Mouse (Mus musculus) liver, embryonic 12.5 days (tissue): ENCODE measurements at regions not wholly inside any gene's neighbourhood (a gene's known extent, or its start where the extent isn't known, plus 50 kb on each side); places are given as distances from the start of the nearest gene placed in this dataset.

Source experiments
- ATAC-seq: fragments of 200-750 bp; cut with Nextera tagmentation; 2 replicates; pipeline ENCODE4 v1.8.0; 2017; ENCODE audit warnings: moderate number of reproducible peaks, mild to moderate bottlenecking, moderate library complexity
- H3K27ac ChIP-seq: fragments of 300-500 bp; sonication (generic); 2 replicates; pipeline ENCODE4 v1.5.1; 2016; ENCODE audit warnings: mild to moderate bottlenecking
- H3K27me3 ChIP-seq: fragments of 300-500 bp; sonication (generic); replicated peaks from 2 replicates; pipeline ENCODE4 v1.6.1; 2016; ENCODE audit warnings: mild to moderate bottlenecking, moderate library complexity
- H3K36me3 ChIP-seq: fragments of 300-500 bp; sonication (generic); 2 replicates; pipeline ENCODE4 v1.6.1; 2016; ENCODE audit warnings: mild to moderate bottlenecking, moderate library complexity
- H3K4me1 ChIP-seq: fragments of 300-500 bp; sonication (generic); 2 replicates; pipeline ENCODE4 v1.6.1; 2016
- H3K4me2 ChIP-seq: fragments of 300-500 bp; sonication (generic); 2 replicates; pipeline ENCODE4 v1.6.1; 2016; ENCODE audit warnings: mild to moderate bottlenecking, moderate library complexity
- H3K4me3 ChIP-seq: fragments of 300-500 bp; sonication (generic); 2 replicates; pipeline ENCODE4 v1.5.1; 2016; ENCODE audit warnings: mild to moderate bottlenecking, moderate library complexity
- H3K9ac ChIP-seq: fragments of 300-500 bp; sonication (generic); 2 replicates; pipeline ENCODE4 v1.6.1; 2016; ENCODE audit warnings: mild to moderate bottlenecking, moderate library complexity
- H3K9me3 ChIP-seq: fragments of 300-500 bp; sonication (generic); replicated peaks from 2 replicates; pipeline ENCODE4 v1.6.1; 2016; ENCODE audit warnings: mild to moderate bottlenecking, moderate library complexity
- WGBS: fragments of 180-500 bp; shearing (Covaris S2); methylation state at CpG from one replicate; pipeline ENCODE4 v1.1.7; 2016; ENCODE audit not compliant: insufficient replicate concordance; 5-methylcytosine and 5-hydroxymethylcytosine counted together

DNA sequence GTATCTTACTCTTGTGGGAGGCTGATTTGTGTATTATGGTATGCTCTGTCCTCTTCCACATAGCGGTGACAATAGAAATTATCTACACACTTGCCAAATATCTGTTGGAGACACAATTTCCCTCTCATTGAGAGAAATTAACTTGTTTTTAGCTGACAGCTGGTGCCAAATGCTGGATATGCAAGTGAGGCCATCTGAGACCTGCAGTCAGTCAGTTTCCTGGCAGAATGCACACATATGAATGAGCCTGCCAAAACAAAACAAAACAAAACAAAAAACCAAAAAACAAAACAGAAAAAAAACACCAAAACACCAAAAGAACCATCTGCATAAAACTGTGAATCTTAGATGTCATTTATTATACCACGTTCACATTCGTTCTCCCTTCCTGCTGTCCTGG lies 233.7 kb upstream of the Gm12728 start:
- Histone ChIP-seq H3K27ac (no peak overlapping the region), H3K9ac (no peak overlapping the region), H3K4me1 (no peaks in the 10 kb centered on the region), H3K4me2 (no peak overlapping the region), H3K27me3 (no peaks in the 10 kb centered on the region), H3K36me3 (no peaks in the 10 kb centered on the region), H3K4me3 (no peak overlapping the region), H3K9me3 (no peaks in the 10 kb centered on the region)
- no peak for ATAC-seq
- WGBS = 77% methylated on average over 3 of the region's 3 CpGs

DNA sequence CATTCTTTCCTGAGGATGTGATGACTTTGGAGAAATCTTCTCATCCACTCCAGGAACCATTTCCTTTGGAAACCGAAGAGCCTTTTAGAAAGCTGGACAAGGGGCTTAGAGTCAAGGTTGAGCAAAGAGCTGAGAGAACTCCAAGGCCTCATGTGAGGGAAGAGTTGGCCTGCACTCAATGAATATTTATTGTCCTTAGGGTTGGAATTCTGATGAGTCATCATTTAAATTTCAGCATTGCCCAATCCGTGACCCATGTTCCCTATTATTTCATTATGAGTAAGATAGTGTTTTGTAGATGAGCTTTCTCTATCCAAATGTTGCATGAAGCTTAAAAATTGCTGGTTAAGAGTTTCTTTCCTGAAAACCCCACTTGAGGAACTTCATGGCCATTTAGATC lies 232.3 kb upstream of the Gm12728 start:
- Histone ChIP-seq H3K4me3 (no peak overlapping the region), H3K4me2 (no peak overlapping the region), H3K36me3 (no peaks in the 10 kb centered on the region), H3K27me3 (no peaks in the 10 kb centered on the region), H3K9ac (no peak overlapping the region), H3K4me1 (no peaks in the 10 kb centered on the region), H3K9me3 (no peaks in the 10 kb centered on the region), H3K27ac (no peak overlapping the region)
- no peak for ATAC-seq
- 79% methylated on average over 2 of the region's 2 CpGs for WGBS

GRCm38 (mm10) chr4:105560055-105560454 lies 229.6 kb upstream of the Gm12728 start:
- H3K36me3 ChIP-seq = no peaks in the 10 kb centered on the region
- H3K27ac ChIP-seq = no peak overlapping the region
- WGBS = 67% methylated on average over 3 of the region's 3 CpGs
- H3K4me2 ChIP-seq = no peak overlapping the region
- no peak for ATAC-seq
- no peaks in the 10 kb centered on the region for H3K4me1 ChIP-seq
- H3K9me3 ChIP-seq = no peaks in the 10 kb centered on the region
- H3K27me3 ChIP-seq = no peaks in the 10 kb centered on the region
- H3K9ac ChIP-seq = no peak overlapping the region
- H3K4me3 ChIP-seq = no peak overlapping the region

GRCm38 (mm10) chr4:105560781-105561180 lies 228.9 kb upstream of the Gm12728 start:
- H3K4me2 ChIP-seq = no peak overlapping the region
- no peak overlapping the region for H3K27ac ChIP-seq
- no peak overlapping the region for H3K9ac ChIP-seq
- no peaks in the 10 kb centered on the region for H3K4me1 ChIP-seq
- H3K9me3 ChIP-seq = no peaks in the 10 kb centered on the region
- H3K27me3 ChIP-seq = no peaks in the 10 kb centered on the region
- 63% methylated on average over 3 of the region's 3 CpGs for WGBS
- no peaks in the 10 kb centered on the region for H3K36me3 ChIP-seq
- no peak overlapping the region for H3K4me3 ChIP-seq
- ATAC-seq = no peak

- no peak for ATAC-seq
- Histone ChIP-seq H3K9me3 (no peaks in the 10 kb centered on the region), H3K27ac (no peak overlapping the region), H3K4me1 (peaks cover 5% of the 10 kb centered on the region), H3K27me3 (no peaks in the 10 kb centered on the region), H3K4me2 (no peak overlapping the region), H3K9ac (no peak overlapping the region), H3K4me3 (no peak overlapping the region), H3K36me3 (no peaks in the 10 kb centered on the region)
- WGBS = 45% methylated on average over 3 of the region's 3 CpGs
Observed at GRCm38 (mm10) chr4:105561611-105562010, 228.1 kb upstream of the Gm12728 start.

DNA sequence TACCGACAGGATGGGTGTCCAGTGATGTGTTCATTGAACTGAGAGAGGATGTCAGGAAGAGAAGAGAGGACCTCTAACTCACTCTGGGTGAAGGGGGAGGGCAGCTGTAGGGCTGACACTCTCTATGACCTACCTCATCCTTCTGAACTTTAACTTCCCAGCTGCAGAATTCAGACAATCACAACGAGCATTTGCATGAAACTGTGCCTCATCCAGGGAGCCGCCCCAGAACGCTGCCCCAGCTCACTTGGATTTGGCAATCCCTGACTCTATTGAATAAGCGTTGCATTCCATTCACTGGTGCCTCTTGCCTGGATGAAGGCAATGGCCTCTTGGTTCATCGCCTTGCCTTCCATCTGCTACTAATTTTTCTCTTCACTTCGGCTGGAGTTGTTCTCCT lies 223.9 kb upstream of the Gm12728 start:
- no peak for ATAC-seq
- no peaks in the 10 kb centered on the region for H3K9me3 ChIP-seq
- no peaks in the 10 kb centered on the region for H3K36me3 ChIP-seq
- H3K27ac ChIP-seq = no peak overlapping the region
- no peaks in the 10 kb centered on the region for H3K27me3 ChIP-seq
- H3K9ac ChIP-seq = no peak overlapping the region
- peaks cover 19% of the 10 kb centered on the region for H3K4me1 ChIP-seq
- H3K4me2 ChIP-seq = no peak overlapping the region
- H3K4me3 ChIP-seq = no peak overlapping the region
- WGBS = 79% methylated on average over 7 of the region's 7 CpGs

- no peaks in the 10 kb centered on the region for H3K27me3 ChIP-seq
- H3K27ac ChIP-seq = peak overlapping the region; percentile 56; the same call in 1 of the 2 replicates
- WGBS = 12% methylated on average over 8 of the region's 8 CpGs
- no peaks in the 10 kb centered on the region for H3K9me3 ChIP-seq
- peak; percentile 98 for ATAC-seq
- H3K4me3 ChIP-seq = no peak overlapping the region
- H3K4me2 ChIP-seq = peak overlapping the region; percentile 10; the same call in 1 of the 2 replicates
- H3K9ac ChIP-seq = no peak overlapping the region
- H3K36me3 ChIP-seq = no peaks in the 10 kb centered on the region
- peaks cover 19% of the 10 kb centered on the region for H3K4me1 ChIP-seq
Observed at GRCm38 (mm10) chr4:105566513-105567457, 222.9 kb upstream of the Gm12728 start.

DNA sequence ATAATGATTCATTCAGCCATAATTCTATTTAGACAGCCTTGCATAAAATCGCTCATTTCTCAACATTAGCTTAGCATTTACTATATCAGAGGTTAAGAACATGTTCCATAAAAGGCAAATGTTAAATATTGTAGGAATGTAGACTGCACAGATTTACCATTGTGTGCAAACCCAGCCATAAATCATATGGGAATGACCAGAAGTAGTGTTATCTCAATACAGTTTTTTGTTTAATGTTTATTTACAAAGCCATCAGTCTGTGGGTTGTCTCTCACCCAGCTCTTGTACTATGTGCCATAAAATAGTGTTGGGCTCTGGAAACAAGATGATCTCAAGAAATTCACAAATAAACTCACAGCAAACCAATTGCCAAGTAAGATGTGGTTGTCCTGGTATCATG lies 220.0 kb upstream of the Gm12728 start:
- no peak overlapping the region for H3K4me3 ChIP-seq
- WGBS = 65% methylated on average over 1 of the region's 1 CpGs
- H3K27me3 ChIP-seq = no peaks in the 10 kb centered on the region
- H3K4me1 ChIP-seq = peaks cover 19% of the 10 kb centered on the region
- H3K27ac ChIP-seq = no peak overlapping the region
- no peaks in the 10 kb centered on the region for H3K36me3 ChIP-seq
- no peaks in the 10 kb centered on the region for H3K9me3 ChIP-seq
- ATAC-seq = no peak
- no peak overlapping the region for H3K9ac ChIP-seq
- H3K4me2 ChIP-seq = no peak overlapping the region

- H3K4me2 ChIP-seq = no peak overlapping the region
- WGBS = 64% methylated on average over 2 of the region's 2 CpGs
- no peaks in the 10 kb centered on the region for H3K4me1 ChIP-seq
- H3K4me3 ChIP-seq = no peak overlapping the region
- ATAC-seq = no peak
- H3K9ac ChIP-seq = no peak overlapping the region
- H3K27me3 ChIP-seq = no peaks in the 10 kb centered on the region
- no peak overlapping the region for H3K27ac ChIP-seq
- no peaks in the 10 kb centered on the region for H3K36me3 ChIP-seq
- H3K9me3 ChIP-seq = no peaks in the 10 kb centered on the region
Observed at GRCm38 (mm10) chr4:105575550-105575949, 214.1 kb upstream of the Gm12728 start.

GRCm38 (mm10) chr4:105580987-105581386 lies 208.7 kb upstream of the Gm12728 start:
- Histone ChIP-seq H3K9me3 (no peaks in the 10 kb centered on the region), H3K4me3 (no peak overlapping the region), H3K4me2 (no peak overlapping the region), H3K9ac (no peak overlapping the region), H3K27ac (no peak overlapping the region), H3K4me1 (no peaks in the 10 kb centered on the region), H3K27me3 (no peaks in the 10 kb centered on the region), H3K36me3 (no peaks in the 10 kb centered on the region)
- WGBS = 70% methylated on average over 7 of the region's 7 CpGs
- no peak for ATAC-seq

DNA sequence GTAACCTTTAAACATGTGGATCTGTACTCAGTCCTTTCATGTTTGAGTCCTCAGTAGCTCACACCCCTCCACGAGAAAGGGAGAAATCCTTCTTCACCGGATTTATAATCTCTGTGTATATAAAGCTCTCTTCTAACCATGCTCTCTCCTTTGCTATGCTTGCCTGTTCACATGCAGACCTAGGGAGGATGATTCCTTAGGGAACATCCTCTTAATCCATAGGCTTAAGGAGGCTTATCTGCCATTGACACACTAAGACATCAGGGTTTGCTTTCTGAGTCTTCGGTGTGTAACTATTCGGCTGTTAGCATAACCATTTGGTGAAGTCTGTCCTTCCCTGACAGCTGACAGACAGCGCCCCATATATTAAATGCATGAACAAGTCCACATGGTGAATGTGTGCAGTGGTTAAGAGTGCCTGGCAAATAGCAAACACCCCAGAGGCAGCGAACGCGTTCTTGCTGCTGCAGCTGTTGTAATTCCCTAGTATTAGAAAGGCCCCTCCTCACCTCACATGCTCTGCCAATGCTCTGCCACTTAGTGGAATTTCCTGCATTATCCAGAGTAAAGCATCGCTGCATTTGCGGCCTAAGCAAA lies 205.2 kb upstream of the Gm12728 start:
- Histone ChIP-seq H3K9ac (no peak overlapping the region), H3K4me1 (no peaks in the 10 kb centered on the region), H3K4me2 (no peak overlapping the region), H3K27ac (no peak overlapping the region), H3K36me3 (no peaks in the 10 kb centered on the region), H3K27me3 (no peaks in the 10 kb centered on the region), H3K9me3 (no peaks in the 10 kb centered on the region), H3K4me3 (no peak overlapping the region)
- 80% methylated on average over 10 of the region's 10 CpGs for WGBS
- no peak for ATAC-seq

DNA sequence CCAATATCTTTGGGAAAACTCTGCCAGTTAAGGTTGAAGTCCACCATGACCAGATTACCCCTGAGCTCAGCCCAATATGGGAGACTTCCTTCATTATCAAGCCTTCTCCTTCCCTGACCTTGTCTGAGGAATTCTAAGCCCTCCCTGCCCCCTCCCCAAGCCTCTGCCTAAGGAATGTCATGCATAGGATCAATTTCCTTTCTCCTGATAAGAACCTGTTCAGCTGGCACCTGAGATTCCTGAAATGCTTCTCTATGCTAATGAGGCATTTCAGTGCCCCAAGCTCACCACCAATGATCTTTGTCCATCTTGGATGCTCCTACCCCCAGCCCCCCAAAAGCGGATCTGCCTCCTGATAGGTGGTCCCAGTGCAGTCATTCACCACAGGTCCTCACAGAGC lies 186.0 kb upstream of the Gm12728 start:
- Histone ChIP-seq H3K9me3 (no peaks in the 10 kb centered on the region), H3K27ac (no peak overlapping the region), H3K4me1 (no peaks in the 10 kb centered on the region), H3K4me2 (no peak overlapping the region), H3K27me3 (no peaks in the 10 kb centered on the region), H3K4me3 (no peak overlapping the region), H3K9ac (no peak overlapping the region), H3K36me3 (no peaks in the 10 kb centered on the region)
- WGBS = 48% methylated on average over 1 of the region's 1 CpGs
- ATAC-seq = no peak
